Mouse (Mus musculus): ENCODE results near the gene Olfr1451.
"Not testable (repeated sequence)": the region's sequence is repeated elsewhere in the genome, so short reads cannot be mapped to it uniquely, and the experiment has no call there.

Olfr1451 gene

GRCm38 (mm10) chr19:12994714-12995113 lies at the start of gene Olfr1451:
TSS of gene Olfr1451 (plus strand) at chr19:12995014.
- no peak for DNase-seq

DNA sequence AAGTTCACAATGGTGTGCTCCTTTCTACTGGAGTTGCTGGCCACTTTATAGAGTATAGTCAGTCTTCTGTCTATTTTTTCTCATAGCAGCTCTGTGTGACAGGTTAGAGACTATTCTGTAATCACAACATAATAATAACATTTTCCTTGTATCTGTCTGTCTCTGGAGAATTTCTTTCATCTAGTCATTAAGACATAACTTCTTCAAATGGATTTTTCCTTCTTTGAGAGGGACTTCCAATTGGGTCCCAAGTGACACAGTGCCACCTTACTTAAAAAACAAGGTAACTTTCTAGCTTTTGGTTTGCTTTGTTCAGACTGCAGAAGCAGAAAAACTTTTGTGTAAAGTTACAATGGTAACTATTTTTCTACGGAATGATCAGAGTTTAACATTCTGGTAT lies 44.9 kb upstream of the Olfr1451 start, which contains the start of gene Olfr1450:
Gene Olfr1450 (plus strand): TSS at position 301 of the 400 bp plus-strand sequence.
- DNase-seq = no peak

DNA sequence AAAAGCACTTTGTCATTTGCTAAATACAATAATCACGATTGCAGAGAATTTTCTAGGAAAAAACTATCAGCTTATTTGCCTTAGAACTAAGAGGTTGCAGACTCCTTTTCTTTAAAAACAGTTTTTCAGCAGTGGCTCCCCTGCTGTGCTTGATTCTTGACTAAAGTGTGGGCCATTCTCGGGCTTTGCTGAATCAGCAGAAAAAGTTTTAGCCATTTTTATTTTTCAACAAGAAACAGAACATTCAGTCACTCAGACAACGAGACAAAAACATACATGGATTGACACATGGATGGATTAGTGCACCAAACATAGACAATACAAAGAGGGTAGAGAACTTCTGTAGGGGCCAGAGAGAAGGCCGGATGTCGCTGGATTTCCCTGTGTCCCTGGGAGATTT lies 24.7 kb upstream of the Olfr1451 start:
- DNase-seq = not testable (repeated sequence)

- not testable (repeated sequence) for DNase-seq
These were observed 2.5 kb upstream of the Olfr1451 start for GRCm38 (mm10) chr19:12992316-12992715.

GRCm38 (mm10) chr19:13028227-13028626 lies 33.4 kb downstream of the Olfr1451 start, which contains the start of gene Olfr1453:
TSS of gene Olfr1453 (minus strand) at chr19:13028327.
- no peak for DNase-seq
